Mouse (Mus musculus) cortical plate, adult 2 months (tissue): Measurements from ENCODE around the gene Gys1.

ENCODE experiments used
- CTCF ChIP-seq: fragments of 200-500 bp; IDR thresholded peaks from 2 replicates; pipeline ENCODE4 v1.5.1; 2011; ENCODE audit warnings: mild to moderate bottlenecking, control low read depth, low read length; ENCODE audit not compliant: insufficient read depth; ENCODE audit errors: extremely low read depth
- POLR2A ChIP-seq: fragments of 200-500 bp; IDR thresholded peaks from 2 replicates; pipeline ENCODE4 v1.6.1; 2011; ENCODE audit warnings: mild to moderate bottlenecking, low read length, control low read depth; ENCODE audit not compliant: insufficient read depth; ENCODE audit errors: extremely low read depth

- TF ChIP-seq CTCF (no peak), POLR2A (no peak)
These were observed 46.8 kb downstream of the Gys1 start, which contains the start of gene Tulp2 for GRCm38 (mm10) chr7:45481374-45481927.
